Mouse (Mus musculus) adrenal gland, adult 18-20 months (tissue): ENCODE measurements around the gene Slc7a1. TPM values are rescaled to one million over a fixed set of nuclear protein-coding genes. Genes with fewer than 3 reads are reported as not detected.

Experiments used
- DNase-seq, 2 experiments: peaks; one replicate each; pipeline ENCODE4 v3.0.0; 2021 to 2022; ENCODE audit warnings: low spot score in 2 of 2
- total RNA-seq, 2 experiments: library from RNA; stranded (reverse); gene quantifications; 1 replicate in 1 of 2; 2 replicates in 1 of 2; pipeline ENCODE4 v1.2.3; 2021

Gene Slc7a1
- total RNA-seq, 2 experiments from 2014 or later, result 87.0 to 94.9 TPM

DNA sequence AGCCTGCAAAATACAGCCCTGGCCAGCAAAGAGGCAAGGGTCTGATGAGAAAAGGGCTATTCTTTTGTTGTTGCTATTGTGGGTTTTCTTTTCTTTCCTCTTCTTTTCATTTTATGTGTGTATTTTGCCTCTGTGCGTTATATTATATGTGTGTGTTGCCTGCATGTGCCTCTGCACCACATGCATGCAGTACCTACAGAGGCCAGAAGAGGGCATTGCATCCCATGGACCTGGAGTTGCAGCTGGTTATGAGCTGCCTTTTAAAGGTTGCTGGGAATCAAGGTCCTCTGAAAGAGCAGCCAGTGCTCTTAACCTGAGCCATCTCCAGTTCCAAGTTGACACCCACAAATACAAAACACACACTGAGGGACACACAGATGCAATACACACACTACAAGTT lies 29.1 kb downstream of the Slc7a1 start:
- peak in 1 of 2 experiments; percentile 62 for DNase-seq

DNA sequence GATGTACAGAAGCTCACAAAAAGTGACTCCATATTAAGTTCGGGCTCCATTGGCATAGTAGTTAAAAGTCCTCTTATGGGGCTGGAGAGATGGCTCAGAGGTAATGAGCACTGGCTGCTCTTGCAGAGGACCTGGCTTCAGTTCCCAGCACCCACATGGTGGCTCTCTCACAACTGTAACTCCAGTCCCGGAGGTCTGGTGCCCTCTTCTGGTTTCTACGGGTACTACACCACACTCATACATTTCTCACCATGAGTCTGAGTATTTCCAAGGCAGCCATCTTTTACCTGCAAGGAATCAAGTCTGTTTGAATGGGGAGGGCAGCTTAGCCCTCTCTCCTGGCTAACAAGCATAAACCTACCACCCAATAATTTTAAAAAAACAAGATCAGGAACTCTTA lies 30.5 kb downstream of the Slc7a1 start:
- no peak for DNase-seq

DNA sequence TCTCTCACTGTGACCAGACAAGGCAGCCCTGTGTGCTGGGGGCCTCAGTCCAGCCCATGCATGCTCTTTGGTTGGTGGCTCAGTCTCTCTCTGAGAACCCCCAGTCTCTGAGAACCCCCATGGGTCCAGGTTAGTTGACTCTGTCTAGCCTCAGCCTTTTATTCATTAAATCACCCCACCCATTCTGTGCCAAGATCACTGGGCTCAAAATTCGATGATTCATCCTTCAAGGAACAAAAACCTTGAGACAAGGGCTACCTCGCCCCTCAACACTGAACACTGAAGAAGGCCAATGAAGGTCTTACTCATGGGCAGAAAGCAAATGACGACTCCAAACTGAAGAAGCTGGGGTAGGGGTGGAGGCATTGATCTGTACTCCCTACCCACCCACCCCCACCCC lies 31.9 kb downstream of the Slc7a1 start:
- DNase-seq, result no peak

DNA sequence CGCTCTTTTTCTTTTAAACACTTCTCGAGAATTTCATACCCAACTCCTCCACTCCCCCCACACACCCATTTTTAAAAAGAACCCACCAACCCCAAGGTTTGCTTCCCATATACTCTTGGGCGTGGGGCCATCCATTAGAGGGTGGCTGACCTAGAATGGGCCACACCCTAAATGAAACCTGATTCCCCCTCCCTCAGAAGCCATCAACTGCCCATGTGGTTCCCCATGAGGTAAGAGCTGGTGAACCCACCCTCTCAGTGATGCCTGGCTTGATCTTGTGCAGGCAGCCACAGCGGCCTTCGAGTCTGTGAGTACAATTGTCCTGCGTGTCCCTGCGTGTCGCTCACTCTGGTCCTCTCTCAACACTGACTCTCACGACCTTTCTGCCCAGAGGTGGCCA lies 33.2 kb downstream of the Slc7a1 start:
- no peak for DNase-seq

DNA sequence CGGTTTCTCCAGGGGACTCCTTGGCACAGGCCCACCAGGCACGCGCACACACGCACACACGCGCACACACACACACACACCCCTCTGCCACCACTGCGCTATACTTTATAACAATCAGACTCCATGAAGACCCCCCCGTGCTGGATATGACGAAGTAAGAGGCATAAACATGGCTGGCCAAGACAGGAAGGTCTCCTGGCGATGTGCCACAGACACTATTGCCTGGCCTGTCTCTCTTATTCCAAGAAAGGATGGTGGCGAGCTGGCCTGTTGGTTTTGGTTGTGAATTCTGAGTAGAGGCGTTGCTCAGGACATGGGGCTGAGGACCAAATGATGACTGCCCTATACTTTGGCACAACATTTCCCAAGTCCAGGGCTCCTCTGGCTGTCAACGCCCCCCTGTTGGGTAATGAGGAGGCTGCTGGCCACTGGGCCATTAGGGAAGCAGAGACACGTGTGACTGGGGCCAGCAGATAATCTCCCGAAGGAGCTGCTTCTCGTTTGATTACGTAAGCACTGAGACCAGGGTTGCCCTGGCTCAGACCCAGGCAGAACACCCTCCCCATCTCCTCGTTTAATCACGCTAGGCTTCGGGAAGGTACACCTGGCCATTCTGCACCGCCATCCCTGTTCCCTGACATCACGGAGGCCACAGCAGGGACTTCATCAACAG lies 36.1 kb downstream of the Slc7a1 start:
- no peak for DNase-seq

DNA sequence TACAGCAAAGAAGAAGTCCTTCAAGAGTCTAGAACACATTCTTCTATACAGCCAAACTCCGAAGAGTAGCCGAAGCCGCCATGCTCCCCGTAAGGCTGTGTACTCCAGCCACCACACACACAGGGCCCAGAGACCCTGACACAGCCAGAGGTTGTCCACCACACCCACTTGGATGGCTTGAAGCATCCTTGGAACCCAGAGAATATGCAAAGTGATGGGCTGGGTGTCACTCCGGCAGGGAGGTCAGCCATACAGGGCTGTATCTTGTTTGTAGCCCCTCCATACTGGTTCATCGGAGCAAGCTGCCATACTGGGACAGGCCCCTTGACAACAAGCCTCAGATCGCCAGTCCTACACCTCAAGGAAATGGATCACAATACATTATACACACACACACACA lies 37.4 kb downstream of the Slc7a1 start:
- DNase-seq, result no peak

DNA sequence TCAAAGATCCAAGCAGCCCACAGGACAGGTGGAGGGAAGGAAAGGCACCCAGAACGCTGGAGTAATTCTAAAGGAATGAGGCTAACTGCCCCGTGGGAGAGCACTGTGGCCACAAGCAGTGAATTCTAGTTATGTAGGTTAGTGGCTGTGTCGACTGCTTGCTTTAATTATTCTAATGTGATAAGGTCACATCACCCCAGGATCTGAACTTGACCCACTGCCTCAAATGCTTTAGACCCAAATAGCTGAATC lies 38.0 kb downstream of the Slc7a1 start:
- no peak for DNase-seq

DNA sequence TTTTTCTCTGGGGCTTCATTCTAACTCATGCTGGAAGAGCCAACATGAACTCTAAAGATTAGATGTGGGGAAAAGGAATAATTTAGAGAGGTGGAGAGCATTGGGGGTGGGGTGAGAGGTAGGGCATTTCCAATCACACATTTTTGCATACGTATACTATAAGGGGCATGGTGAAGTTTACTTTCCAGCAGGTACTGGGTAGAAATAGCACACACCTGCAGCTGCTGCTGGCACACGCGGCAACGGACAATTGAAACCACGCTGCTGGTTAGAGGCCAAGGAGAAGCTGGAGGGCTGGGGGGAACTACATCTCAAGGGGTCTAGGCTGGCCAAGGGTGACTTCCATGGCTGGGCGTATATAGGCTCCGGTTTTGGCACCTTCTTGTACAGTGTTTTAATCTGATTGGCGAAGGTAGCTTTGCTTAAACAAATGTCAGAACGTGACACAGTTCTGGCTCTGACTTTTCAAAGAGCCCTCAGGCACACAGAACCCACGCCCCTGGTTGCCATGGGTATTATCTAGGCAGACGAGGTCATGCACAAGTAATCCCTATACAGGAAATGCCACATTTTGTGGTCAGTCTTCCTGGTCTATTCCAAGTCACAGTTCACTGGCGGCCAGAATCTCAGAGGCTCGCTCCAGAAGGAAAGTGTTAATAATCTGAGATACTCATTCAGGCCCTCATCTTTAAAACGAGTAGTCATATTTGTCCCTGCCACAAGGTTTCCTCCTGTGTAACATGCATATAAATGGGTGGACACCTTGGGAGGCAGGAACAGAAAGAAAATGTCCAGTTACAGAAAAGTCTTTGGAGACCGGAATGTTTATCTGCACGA lies 38.6 kb downstream of the Slc7a1 start:
- no peak for DNase-seq

DNA sequence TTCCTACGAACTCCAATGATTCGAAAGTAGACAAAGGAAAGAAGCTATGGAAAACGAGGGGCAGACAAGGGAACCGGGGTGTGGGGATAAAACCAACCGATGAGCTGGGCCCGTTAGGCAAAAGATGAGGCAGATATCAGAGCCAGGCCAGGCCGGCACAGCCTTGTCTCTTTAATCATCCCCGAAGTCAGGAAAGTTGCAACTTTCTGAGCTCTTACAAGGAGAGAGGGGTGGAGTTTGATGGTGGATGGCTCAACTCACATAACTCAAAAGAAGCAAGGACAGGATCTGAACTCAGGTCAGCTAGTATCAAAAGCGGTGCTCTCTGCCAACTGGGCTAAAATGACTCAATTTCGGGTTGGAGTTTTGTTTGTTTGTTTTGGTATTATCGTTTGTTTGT lies 40.6 kb downstream of the Slc7a1 start:
- no peak for DNase-seq

DNA sequence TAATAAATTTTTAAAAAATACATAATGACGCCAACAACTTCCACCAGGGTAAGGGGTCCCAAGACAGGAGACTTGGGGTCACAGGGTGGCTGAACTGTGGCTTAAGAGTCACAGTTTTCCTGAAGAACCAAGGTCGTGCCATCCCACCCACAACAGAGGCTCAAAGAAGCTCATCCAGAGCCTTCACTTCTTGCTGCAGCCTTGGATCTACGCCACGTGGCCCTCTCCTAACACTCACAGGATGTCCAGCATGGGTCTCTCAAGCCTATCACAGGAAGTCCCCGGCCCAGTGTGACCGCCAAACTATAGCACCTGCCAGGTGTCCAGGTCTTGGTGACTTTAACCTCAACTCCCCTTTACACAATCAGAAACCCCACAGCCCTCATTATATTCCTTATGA lies 42.5 kb downstream of the Slc7a1 start:
- no peak for DNase-seq

DNA sequence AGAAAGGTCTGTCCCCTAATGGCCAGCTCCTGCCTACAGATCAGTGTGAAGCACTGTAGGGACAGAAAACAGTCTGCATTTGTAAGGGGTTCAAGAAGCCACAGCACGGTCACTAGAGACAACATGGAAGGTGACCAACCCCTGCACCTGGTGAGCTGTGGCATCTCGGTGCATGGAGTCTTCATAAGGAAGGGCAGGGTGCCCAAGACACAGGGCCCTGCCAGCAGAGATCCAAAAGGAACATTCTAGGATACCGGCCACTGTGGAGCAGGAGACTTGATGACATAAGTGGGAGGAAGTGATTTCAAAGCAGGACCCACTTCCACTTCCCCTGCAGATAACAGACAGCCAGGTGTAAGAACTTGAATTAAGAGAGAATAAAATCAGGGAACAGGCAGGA lies 43.9 kb downstream of the Slc7a1 start:
- DNase-seq, result no peak

DNA sequence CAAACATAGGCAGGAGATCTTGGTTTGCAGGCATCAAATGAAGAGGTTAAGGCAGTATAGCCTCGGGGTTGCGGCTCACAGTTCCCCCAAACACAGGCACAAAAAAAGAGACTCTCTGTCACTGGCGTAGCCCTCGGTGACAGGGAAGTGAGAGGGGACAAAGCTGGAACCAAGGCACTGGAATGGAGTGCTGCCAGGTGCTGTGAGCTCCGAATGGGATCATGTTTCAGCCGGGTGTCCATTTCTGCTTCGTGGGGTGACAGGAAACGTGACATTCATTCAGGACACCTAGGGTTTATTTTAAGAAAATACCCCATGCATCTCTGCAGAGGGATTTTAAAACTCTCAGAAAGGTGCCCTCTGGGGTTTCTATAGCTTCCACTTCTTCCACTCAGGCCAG lies 45.2 kb downstream of the Slc7a1 start:
- DNase-seq, result no peak

DNA sequence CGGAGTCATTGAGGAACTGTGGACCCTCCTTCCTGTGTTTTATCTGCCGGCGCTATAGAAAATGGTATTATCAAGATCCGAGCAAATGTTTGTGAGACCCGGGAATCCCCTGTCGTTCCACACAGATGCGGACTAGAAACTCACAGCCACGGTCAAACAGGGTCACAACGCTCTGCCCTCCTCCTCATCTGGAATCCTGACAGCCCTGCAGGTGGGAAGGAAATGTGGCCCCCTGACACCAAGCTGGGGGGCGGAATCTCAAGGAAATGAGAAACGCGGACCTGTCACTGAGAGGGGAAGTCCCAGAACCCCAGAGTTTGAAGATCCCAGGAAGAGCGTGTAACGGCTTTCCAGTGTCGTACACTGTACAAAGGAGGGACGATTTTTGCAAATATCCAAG lies 46.3 kb downstream of the Slc7a1 start:
- DNase-seq, result no peak

DNA sequence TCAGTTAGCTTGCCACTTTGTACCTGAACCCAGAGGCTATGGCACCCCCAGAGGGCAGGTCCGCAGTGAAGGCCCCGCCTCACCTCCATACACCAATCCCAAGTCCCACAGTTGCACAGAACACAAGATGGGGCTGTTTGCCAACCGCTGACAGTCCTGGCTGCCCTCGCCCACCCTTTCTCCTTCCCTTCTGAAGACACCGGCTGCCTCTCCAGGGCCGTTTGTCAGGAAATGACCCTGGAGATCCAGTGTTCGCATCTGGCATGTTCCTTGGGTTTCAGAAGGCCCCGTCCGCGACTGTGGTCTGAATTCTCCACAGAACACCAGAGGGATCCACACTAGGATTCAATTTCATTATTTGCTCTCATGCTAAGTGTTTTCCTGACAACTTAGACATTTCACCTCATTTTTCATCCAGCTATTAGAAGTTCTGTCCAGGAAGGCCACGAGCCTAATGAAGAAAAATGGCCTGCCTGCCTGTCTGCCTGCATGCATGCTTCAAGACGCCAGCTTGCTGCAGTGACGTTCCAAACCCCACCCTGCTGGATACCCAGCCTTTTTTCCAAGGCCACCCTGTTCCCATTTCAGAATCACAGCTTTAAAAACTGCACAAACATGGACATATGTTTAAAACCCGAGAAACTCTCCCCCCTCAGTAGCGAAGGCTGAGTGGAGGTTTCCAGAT lies 50.2 kb downstream of the Slc7a1 start:
- no peak for DNase-seq

DNA sequence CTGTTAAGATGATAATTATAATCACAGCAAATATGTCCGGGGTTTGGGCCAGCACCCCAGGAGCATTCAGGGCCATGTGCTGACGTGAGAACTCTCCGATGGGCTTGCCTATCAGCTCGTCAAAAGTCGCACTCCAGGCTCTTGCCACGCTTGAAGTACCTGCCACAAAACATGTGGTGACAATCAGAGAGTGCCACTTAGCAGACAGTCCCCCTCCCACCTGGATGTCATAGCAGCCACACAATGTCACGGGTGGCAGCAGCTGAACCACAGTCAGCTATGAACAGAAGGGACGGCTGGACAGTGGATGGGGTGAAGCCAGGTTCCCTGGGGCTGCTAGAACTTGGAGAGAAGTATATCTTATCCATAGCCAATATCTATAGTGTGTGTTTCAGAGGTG lies 51.6 kb downstream of the Slc7a1 start:
- DNase-seq, result no peak

DNA sequence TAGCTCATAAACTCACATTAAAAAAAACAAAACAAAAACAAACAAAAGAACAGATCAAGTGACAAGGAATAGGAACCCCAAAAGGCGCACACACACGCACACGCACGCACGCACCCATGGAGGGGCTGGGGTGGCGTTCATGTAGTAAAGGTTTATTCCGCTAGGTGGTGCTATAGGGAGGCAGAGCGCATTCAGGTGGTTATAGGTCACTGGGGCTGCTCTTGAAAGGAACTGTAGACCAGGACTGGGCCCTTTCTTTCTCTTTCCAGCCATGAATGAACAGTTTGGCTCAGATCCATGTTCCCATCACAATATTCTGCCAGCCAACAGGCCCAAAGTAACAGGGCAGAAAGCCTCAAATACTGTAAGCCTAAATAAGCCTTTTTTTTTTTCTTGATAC lies 53.2 kb downstream of the Slc7a1 start:
- DNase-seq, result no peak

DNA sequence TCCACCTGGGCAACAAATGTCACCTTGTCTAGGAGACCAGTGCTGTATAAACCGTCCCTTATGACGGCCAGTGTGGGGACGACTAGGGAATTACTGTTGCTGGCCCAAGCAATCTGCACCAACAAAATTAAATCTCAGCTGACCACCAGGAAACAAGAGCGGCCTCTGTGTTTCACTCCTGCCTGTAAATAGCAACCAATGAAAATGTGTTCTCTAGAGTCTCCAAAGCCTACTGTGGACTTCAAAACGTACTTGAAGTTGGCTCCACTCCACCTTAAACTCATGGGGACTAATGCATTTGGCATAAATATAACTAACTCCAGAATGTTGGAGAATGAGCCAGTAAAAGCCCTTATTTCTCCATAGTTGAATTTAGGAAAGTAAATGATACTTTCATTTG lies 55.3 kb downstream of the Slc7a1 start:
- no peak for DNase-seq

DNA sequence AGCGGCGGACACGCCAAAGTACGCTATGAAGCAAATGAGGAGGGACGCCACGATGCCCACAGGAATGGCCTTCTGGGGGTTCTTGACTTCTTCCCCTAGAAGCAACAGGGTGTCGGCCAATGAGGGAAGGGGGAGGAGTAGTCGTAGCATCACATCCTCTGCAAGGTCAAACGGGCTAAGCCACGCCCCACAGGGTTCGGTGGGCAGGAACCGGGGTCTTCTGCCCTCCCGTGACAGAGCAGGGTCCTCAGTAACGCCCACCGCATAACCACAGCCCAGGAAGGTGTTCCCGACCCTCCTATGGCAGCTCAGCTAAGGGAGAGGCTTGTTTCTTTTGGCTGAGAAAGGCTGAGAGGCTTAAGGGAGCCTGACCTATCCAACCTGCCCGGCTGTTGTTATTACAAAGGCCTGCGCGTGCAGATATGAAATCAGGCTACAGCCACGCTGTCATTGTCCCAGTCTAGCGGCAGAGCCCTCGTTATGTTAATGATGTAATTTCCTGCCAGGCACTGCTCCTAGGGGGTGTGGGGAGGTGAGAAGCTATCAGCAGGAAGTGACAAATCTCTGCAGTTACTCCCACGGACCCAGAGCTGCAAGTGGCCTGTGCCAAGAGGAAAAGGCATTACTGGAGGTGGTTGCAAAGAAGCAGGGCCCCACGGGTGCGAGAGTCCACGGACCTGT lies 57.5 kb downstream of the Slc7a1 start:
- DNase-seq, result no peak

DNA sequence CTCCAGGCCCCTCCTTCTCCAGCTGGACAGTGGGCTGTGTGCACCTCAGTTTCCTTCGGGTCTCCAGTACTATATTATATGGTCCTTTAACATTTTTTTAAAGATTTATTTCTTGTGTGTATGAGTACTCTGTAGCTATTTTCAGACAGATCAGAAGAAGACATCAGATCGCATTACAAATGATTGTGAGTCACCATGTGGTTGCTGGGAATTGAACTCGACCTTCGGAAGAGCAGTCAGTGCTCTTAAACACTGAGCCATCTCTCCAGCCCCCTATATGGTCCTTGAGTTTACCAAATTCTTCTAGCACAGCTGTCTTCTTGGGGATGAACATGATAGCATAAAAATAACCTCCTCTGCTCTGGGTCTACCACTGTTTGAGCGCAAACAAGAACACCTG lies 60.6 kb downstream of the Slc7a1 start:
- DNase-seq, result no peak

DNA sequence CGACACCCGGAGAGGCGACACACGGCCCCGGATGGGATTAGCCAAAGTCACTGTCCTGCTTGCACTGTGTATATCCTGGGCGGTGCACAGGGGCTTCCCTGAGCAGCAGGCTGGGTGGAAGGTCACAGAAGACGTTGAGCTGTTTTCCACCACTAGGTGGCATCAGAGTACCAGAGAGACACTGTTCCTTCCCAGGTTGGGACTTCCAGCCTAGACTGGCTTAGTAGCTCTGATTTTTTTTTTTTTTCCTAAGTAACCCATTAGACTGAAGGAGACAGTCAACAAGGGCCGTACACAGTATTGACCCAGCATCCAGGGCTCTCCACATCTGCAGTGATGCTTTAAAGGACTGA lies 67.1 kb downstream of the Slc7a1 start:
- peak; percentile 58 to 72 for DNase-seq

DNA sequence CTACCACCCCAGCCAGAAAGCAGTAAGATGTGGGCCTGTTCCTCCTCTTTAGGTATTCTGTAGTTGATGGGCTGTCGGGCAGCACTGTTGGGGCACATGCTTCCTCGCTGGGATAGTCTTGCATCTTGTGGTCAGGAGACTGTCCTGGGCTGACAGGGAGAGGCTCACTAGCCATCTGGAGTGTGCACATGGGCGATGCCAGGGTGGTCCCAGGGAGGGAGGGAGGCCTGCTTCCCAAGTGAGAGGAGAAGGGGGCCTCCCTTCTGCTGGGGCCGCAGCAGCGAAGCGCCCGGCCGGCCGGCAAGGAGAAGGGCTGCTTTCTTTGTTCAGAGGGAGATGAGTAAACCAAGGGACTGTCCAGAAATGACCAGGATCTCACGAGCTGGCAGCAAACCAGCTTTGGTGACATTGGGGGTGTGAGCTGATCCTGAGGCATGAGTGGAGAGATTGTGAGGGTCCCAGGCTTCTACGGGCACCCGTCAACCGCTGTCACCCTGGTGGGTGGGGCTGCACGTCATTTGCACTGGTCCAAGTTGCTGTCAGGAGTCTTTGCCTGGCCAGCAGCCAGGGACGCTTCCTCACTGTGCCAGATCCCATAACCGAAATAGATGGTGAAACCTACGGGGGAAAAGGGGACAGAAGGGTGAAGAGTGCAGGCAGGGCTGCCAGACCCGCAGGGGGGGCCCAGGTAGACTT lies 67.6 kb downstream of the Slc7a1 start:
- no peak for DNase-seq
